Mouse (Mus musculus) ES-Bruce4 (cell line): Measurements from ENCODE around the gene Gmcl1.

ENCODE experiments used
- CTCF ChIP-seq: IDR thresholded peaks from one replicate; pipeline ENCODE4 v1.8.1; 2011; ENCODE audit warnings: low read depth, low read length
- EP300 ChIP-seq: IDR thresholded peaks from 2 replicates; pipeline ENCODE4 v1.6.1; 2011; ENCODE audit warnings: low read depth, low read length; ENCODE audit not compliant: insufficient read depth
- POLR2A ChIP-seq: IDR thresholded peaks from one replicate; pipeline ENCODE4 v1.8.1; 2011; ENCODE audit warnings: low read length; ENCODE audit not compliant: insufficient read depth

DNA sequence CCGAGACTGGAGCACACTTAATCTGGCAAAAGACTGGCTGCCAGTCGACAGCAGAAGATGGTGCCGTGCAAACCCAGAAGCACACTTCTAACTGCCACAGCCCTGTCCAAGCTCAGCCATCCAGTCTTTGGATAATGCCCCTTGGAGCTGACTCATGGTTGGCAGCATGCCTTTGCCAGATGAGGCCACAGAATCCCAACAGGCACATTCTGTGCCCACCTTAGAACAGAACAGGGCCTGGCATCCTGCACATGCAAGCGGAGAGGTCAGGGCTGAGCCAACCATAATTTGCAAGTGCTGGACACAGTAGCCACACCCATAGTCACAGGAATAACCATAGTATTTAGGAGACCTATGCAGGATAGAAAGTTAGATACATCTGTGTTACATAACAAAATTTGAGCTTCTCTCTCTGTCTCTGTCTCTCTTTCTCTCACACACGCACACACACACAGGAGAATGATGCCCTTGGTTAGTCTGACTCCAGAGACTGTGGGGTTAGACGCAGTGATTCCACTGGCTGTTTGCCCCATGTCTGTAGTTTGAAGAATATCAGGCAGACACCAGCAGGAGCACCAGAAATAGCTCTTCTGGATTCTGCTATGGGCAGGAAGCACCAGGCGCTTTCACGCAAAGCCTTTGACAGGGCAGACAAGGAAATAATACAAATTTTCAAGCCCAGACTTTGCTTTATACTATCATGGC, 43.0 kb upstream of the Gmcl1 start:
- TF ChIP-seq CTCF (no peak), POLR2A (no peak), EP300 (no peak)
